Mouse (Mus musculus): ENCODE measurements around the gene Pcbp3. TPM values are rescaled to one million over a fixed set of nuclear protein-coding genes. Genes with fewer than 3 reads are reported as not detected.

The Pcbp3 gene
- polyA plus RNA-seq, 1 experiment from 2014 or later, result 53.2 TPM

GRCm38 (mm10) chr10:76841220-76841619, 120.5 kb downstream of the Pcbp3 start:
- 75% methylated on average over 1 of the region's 1 CpGs for WGBS
- Histone ChIP-seq H3K36me3 (ENCODE audit: insufficient read depth, low read length) (no peaks in the 10 kb centered on the region), H3K9me3 (ENCODE audit: low read length) (no peaks in the 10 kb centered on the region), H3K27ac (ENCODE audit: low read length) (0 out of 2 replicates have a peak overlapping the region, but pooled peaks have one; percentile 36), H3K27me3 (ENCODE audit: insufficient read depth, low read length) (no peaks in the 10 kb centered on the region), H3K4me2 (replicated peaks; ENCODE audit: low read depth, low read length) (no peak overlapping the region), H3K9ac (replicated peaks; ENCODE audit: low read length) (no peak overlapping the region), H3K4me1 (ENCODE audit: insufficient read depth, low read length) (peaks cover 3% of the 10 kb centered on the region; the same call in 1 of the 2 replicates), H3K4me3 (ENCODE audit: low read length) (no peak overlapping the region)
- no peak for ATAC-seq (ENCODE audit: low FRiP score, low TSS enrichment)

- H3K27me3 ChIP-seq (ENCODE audit: insufficient read depth, low read length), result no peaks in the 10 kb centered on the region
- H3K9me3 ChIP-seq (ENCODE audit: low read length), result no peaks in the 10 kb centered on the region
- H3K27ac ChIP-seq (ENCODE audit: low read length), result no peak overlapping the region
- 51% methylated on average over 5 of the region's 5 CpGs for WGBS
- H3K4me2 ChIP-seq (replicated peaks; ENCODE audit: low read depth, low read length), result no peak overlapping the region
- H3K4me3 ChIP-seq (ENCODE audit: low read length), result no peak overlapping the region
- no peak overlapping the region for H3K9ac ChIP-seq (replicated peaks; ENCODE audit: low read length)
- ATAC-seq (ENCODE audit: low FRiP score, low TSS enrichment), result peak; percentile 31; the same call in 1 of the 2 replicates
- H3K4me1 ChIP-seq (ENCODE audit: insufficient read depth, low read length), result peaks cover 3% of the 10 kb centered on the region; the same call in 1 of the 2 replicates
- H3K36me3 ChIP-seq (ENCODE audit: insufficient read depth, low read length), result no peaks in the 10 kb centered on the region
These were observed 121.1 kb downstream of the Pcbp3 start for GRCm38 (mm10) chr10:76840566-76840965.

GRCm38 (mm10) chr10:76835497-76836357, 126.0 kb downstream of the Pcbp3 start:
- H3K27ac ChIP-seq (ENCODE audit: low read length), result no peak overlapping the region
- H3K9me3 ChIP-seq (ENCODE audit: low read length), result no peaks in the 10 kb centered on the region
- no peaks in the 10 kb centered on the region for H3K36me3 ChIP-seq (ENCODE audit: insufficient read depth, low read length)
- H3K4me2 ChIP-seq (replicated peaks; ENCODE audit: low read depth, low read length), result no peak overlapping the region
- no peaks in the 10 kb centered on the region for H3K27me3 ChIP-seq (ENCODE audit: insufficient read depth, low read length)
- WGBS, result 55% methylated on average over 14 of the region's 14 CpGs
- H3K4me3 ChIP-seq (ENCODE audit: low read length), result no peak overlapping the region
- H3K9ac ChIP-seq (replicated peaks; ENCODE audit: low read length), result no peak overlapping the region
- 0 out of 2 replicates have a peak, but pooled peaks cover 3% of the 10 kb centered on the region for H3K4me1 ChIP-seq (ENCODE audit: insufficient read depth, low read length)
- ATAC-seq (ENCODE audit: low FRiP score, low TSS enrichment), result peak; percentile 77

GRCm38 (mm10) chr10:76832841-76833240, 128.8 kb downstream of the Pcbp3 start:
- Histone ChIP-seq H3K9ac (replicated peaks; ENCODE audit: low read length) (no peak overlapping the region), H3K27me3 (ENCODE audit: insufficient read depth, low read length) (no peaks in the 10 kb centered on the region), H3K4me1 (ENCODE audit: insufficient read depth, low read length) (no peaks in the 10 kb centered on the region), H3K36me3 (ENCODE audit: insufficient read depth, low read length) (no peaks in the 10 kb centered on the region), H3K27ac (ENCODE audit: low read length) (no peak overlapping the region), H3K4me3 (ENCODE audit: low read length) (no peak overlapping the region), H3K4me2 (replicated peaks; ENCODE audit: low read depth, low read length) (no peak overlapping the region), H3K9me3 (ENCODE audit: low read length) (no peaks in the 10 kb centered on the region)
- WGBS, result 80% methylated on average over 1 of the region's 1 CpGs
- ATAC-seq (ENCODE audit: low FRiP score, low TSS enrichment), result no peak

- 89% methylated on average over 2 of the region's 2 CpGs for WGBS
- no peak overlapping the region for H3K4me2 ChIP-seq (replicated peaks; ENCODE audit: low read depth, low read length)
- H3K4me1 ChIP-seq (ENCODE audit: insufficient read depth, low read length), result no peaks in the 10 kb centered on the region
- no peaks in the 10 kb centered on the region for H3K36me3 ChIP-seq (ENCODE audit: insufficient read depth, low read length)
- no peak overlapping the region for H3K27ac ChIP-seq (ENCODE audit: low read length)
- H3K9ac ChIP-seq (replicated peaks; ENCODE audit: low read length), result no peak overlapping the region
- ATAC-seq (ENCODE audit: low FRiP score, low TSS enrichment), result no peak
- H3K9me3 ChIP-seq (ENCODE audit: low read length), result no peaks in the 10 kb centered on the region
- no peaks in the 10 kb centered on the region for H3K27me3 ChIP-seq (ENCODE audit: insufficient read depth, low read length)
- H3K4me3 ChIP-seq (ENCODE audit: low read length), result no peak overlapping the region
These were observed 129.8 kb downstream of the Pcbp3 start for GRCm38 (mm10) chr10:76831915-76832314.

GRCm38 (mm10) chr10:76831151-76831550, 130.5 kb downstream of the Pcbp3 start:
- Histone ChIP-seq H3K9ac (replicated peaks; ENCODE audit: low read length) (no peak overlapping the region), H3K36me3 (ENCODE audit: insufficient read depth, low read length) (no peaks in the 10 kb centered on the region), H3K4me3 (ENCODE audit: low read length) (no peak overlapping the region), H3K27ac (ENCODE audit: low read length) (no peak overlapping the region), H3K4me1 (ENCODE audit: insufficient read depth, low read length) (no peaks in the 10 kb centered on the region), H3K9me3 (ENCODE audit: low read length) (no peaks in the 10 kb centered on the region), H3K4me2 (replicated peaks; ENCODE audit: low read depth, low read length) (no peak overlapping the region), H3K27me3 (ENCODE audit: insufficient read depth, low read length) (no peaks in the 10 kb centered on the region)
- ATAC-seq (ENCODE audit: low FRiP score, low TSS enrichment), result no peak
- WGBS, result 89% methylated on average over 1 of the region's 1 CpGs

- Histone ChIP-seq H3K4me1 (ENCODE audit: insufficient read depth, low read length) (no peaks in the 10 kb centered on the region), H3K36me3 (ENCODE audit: insufficient read depth, low read length) (no peaks in the 10 kb centered on the region), H3K4me2 (replicated peaks; ENCODE audit: low read depth, low read length) (no peak overlapping the region), H3K4me3 (ENCODE audit: low read length) (no peak overlapping the region), H3K9me3 (ENCODE audit: low read length) (no peaks in the 10 kb centered on the region), H3K9ac (replicated peaks; ENCODE audit: low read length) (no peak overlapping the region), H3K27me3 (ENCODE audit: insufficient read depth, low read length) (no peaks in the 10 kb centered on the region), H3K27ac (ENCODE audit: low read length) (no peak overlapping the region)
- ATAC-seq (ENCODE audit: low FRiP score, low TSS enrichment), result no peak
- 94% methylated on average over 4 of the region's 4 CpGs for WGBS
These were observed 132.8 kb downstream of the Pcbp3 start for GRCm38 (mm10) chr10:76828936-76829335.

- no peak for ATAC-seq (ENCODE audit: low FRiP score, low TSS enrichment)
- Histone ChIP-seq H3K9ac (replicated peaks; ENCODE audit: low read length) (no peak overlapping the region), H3K36me3 (ENCODE audit: insufficient read depth, low read length) (no peaks in the 10 kb centered on the region), H3K27me3 (ENCODE audit: insufficient read depth, low read length) (no peaks in the 10 kb centered on the region), H3K9me3 (ENCODE audit: low read length) (no peaks in the 10 kb centered on the region), H3K27ac (ENCODE audit: low read length) (no peak overlapping the region), H3K4me2 (replicated peaks; ENCODE audit: low read depth, low read length) (no peak overlapping the region), H3K4me3 (ENCODE audit: low read length) (no peak overlapping the region), H3K4me1 (ENCODE audit: insufficient read depth, low read length) (no peaks in the 10 kb centered on the region)
- 90% methylated on average over 8 of the region's 8 CpGs for WGBS
These were observed 139.0 kb downstream of the Pcbp3 start for GRCm38 (mm10) chr10:76822698-76823097.

- WGBS, result 69% methylated on average over 2 of the region's 2 CpGs
- no peak overlapping the region for H3K9ac ChIP-seq (replicated peaks; ENCODE audit: low read length)
- H3K27ac ChIP-seq (ENCODE audit: low read length), result no peak overlapping the region
- H3K4me3 ChIP-seq (ENCODE audit: low read length), result no peak overlapping the region
- H3K4me2 ChIP-seq (replicated peaks; ENCODE audit: low read depth, low read length), result no peak overlapping the region
- H3K36me3 ChIP-seq (ENCODE audit: insufficient read depth, low read length), result no peaks in the 10 kb centered on the region
- H3K27me3 ChIP-seq (ENCODE audit: insufficient read depth, low read length), result no peaks in the 10 kb centered on the region
- ATAC-seq (ENCODE audit: low FRiP score, low TSS enrichment), result peak; percentile 27; the same call in 1 of the 2 replicates
- H3K9me3 ChIP-seq (ENCODE audit: low read length), result no peaks in the 10 kb centered on the region
- peaks cover 3% of the 10 kb centered on the region; the same call in 1 of the 2 replicates for H3K4me1 ChIP-seq (ENCODE audit: insufficient read depth, low read length)
These were observed 142.4 kb downstream of the Pcbp3 start for GRCm38 (mm10) chr10:76819321-76819720.

GRCm38 (mm10) chr10:76818337-76818736, 143.3 kb downstream of the Pcbp3 start:
- WGBS, result 97% methylated on average over 2 of the region's 2 CpGs
- ATAC-seq (ENCODE audit: low FRiP score, low TSS enrichment), result no peak
- peaks cover 3% of the 10 kb centered on the region; the same call in 1 of the 2 replicates for H3K4me1 ChIP-seq (ENCODE audit: insufficient read depth, low read length)

More at GRCm38 (mm10) chr10:76818337-76818736, 143.3 kb downstream of the Pcbp3 start:
- no peak overlapping the region for H3K27ac ChIP-seq (ENCODE audit: low read length)
- H3K9ac ChIP-seq (replicated peaks; ENCODE audit: low read length), result no peak overlapping the region
- no peaks in the 10 kb centered on the region for H3K36me3 ChIP-seq (ENCODE audit: insufficient read depth, low read length)
- no peaks in the 10 kb centered on the region for H3K27me3 ChIP-seq (ENCODE audit: insufficient read depth, low read length)
- H3K9me3 ChIP-seq (ENCODE audit: low read length), result no peaks in the 10 kb centered on the region
- H3K4me2 ChIP-seq (replicated peaks; ENCODE audit: low read depth, low read length), result no peak overlapping the region
- H3K4me3 ChIP-seq (ENCODE audit: low read length), result no peak overlapping the region

All from kidney, embryonic 16.5 days (tissue).